In the genomic region with DNA sequence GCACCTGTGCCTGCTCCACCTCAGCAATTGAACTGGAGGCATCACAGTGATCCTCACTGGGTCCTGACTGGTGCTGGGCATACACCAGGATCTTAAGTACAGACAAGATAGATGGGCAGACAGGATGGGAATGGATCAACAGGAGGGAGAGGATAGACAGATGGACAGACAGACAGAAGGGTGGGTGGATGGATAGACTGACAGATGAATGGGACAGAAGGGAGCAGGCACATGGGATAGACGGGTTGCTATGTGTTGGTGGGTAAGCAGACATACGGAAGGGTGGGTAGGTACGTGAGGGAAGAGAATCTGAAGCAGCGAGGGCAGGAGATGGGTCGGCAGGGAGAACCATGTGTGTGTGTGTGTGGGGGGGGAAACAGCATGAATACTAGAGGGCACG, we compare ENCODE assay signal across 32 mouse cellular contexts. TPM values are rescaled to one million over a fixed set of nuclear protein-coding genes. Genes with fewer than 3 reads are reported as not detected.
DNase-seq lines count a peak whose midpoint lies in the region; ATAC-seq lines count a peak whose summit lies in the region.
"Had no signal": no experiment of that assay in that cellular context is flagged by ENCODE, and none has a peak within 500 bp of the region (broad histone marks: within the 10 kb centered on the region; RNA-seq: fewer than 3 reads in every experiment).

No protein-coding gene starts in this region.

- no peak overlapping the region for H3K4me2 ChIP-seq in forebrain, embryonic 13.5 days
- no peak overlapping the region for H3K4me2 ChIP-seq in forebrain, embryonic 16.5 days (ENCODE audit: low read length)
- H3K4me2 ChIP-seq: embryonic facial prominence, embryonic 13.5 days; hindbrain, embryonic 15.5 days; intestine, embryonic 15.5 days; limb, embryonic 12.5 days; lung, embryonic 15.5 days; midbrain, embryonic 13.5 days; stomach, embryonic 15.5 days had no signal

- no peak overlapping the region for H3K4me3 ChIP-seq in forebrain, embryonic 13.5 days
- no peak overlapping the region for H3K4me3 ChIP-seq in forebrain, embryonic 16.5 days (replicated peaks; ENCODE audit: low read length)
- H3K4me3 ChIP-seq: embryonic facial prominence, embryonic 13.5 days; forebrain, embryonic 10.5 days; hindbrain, embryonic 15.5 days; intestine, embryonic 15.5 days; left cerebral cortex, adult 2 months; limb, embryonic 12.5 days; lung, embryonic 15.5 days; midbrain, embryonic 13.5 days; stomach, embryonic 15.5 days had no signal

- peaks cover 12% of the 10 kb centered on the region for H3K4me1 ChIP-seq in forebrain, embryonic 13.5 days
- peaks cover 12% of the 10 kb centered on the region; the same call in 1 of the 2 replicates for H3K4me1 ChIP-seq in forebrain, embryonic 16.5 days (replicated peaks; ENCODE audit: control insufficient read depth, insufficient read depth, low read length)
- H3K4me1 ChIP-seq: embryonic facial prominence, embryonic 13.5 days; forebrain, embryonic 10.5 days; intestine, embryonic 15.5 days; limb, embryonic 12.5 days; lung, embryonic 15.5 days; stomach, embryonic 15.5 days had no signal

- H3K36me3 ChIP-seq in forebrain, embryonic 13.5 days (ENCODE audit: poor library complexity, severe bottlenecking), result peaks cover 39% of the 10 kb centered on the region
- H3K36me3 ChIP-seq in forebrain, embryonic 16.5 days (ENCODE audit: control insufficient read depth, insufficient read depth), result no peaks in the 10 kb centered on the region
- H3K36me3 ChIP-seq: hindbrain, embryonic 15.5 days had no signal

- WGBS in forebrain, embryonic 13.5 days, result 94% methylated on average over 6 of the region's 6 CpGs
- WGBS in forebrain, embryonic 16.5 days, result 84% methylated on average over 6 of the region's 6 CpGs

- ATAC-seq in forebrain, embryonic 13.5 days, result no peak
- ATAC-seq in forebrain, embryonic 16.5 days, result no peak
- ATAC-seq: intestine, embryonic 15.5 days; midbrain, embryonic 13.5 days had no signal

- H3K9ac ChIP-seq in forebrain, embryonic 13.5 days, result no peak overlapping the region
- H3K9ac ChIP-seq in forebrain, embryonic 16.5 days (replicated peaks; ENCODE audit: low read depth, low read length), result no peak overlapping the region
- H3K9ac ChIP-seq: embryonic facial prominence, embryonic 13.5 days; forebrain, postnatal 0 days; hindbrain, embryonic 15.5 days; intestine, embryonic 15.5 days; limb, embryonic 12.5 days; lung, embryonic 15.5 days; midbrain, embryonic 13.5 days; stomach, embryonic 15.5 days had no signal

- peak overlapping the region; percentile 3; the same call in 1 of the 2 replicates for H3K27ac ChIP-seq in forebrain, embryonic 13.5 days
- no peak overlapping the region for H3K27ac ChIP-seq in forebrain, embryonic 16.5 days (ENCODE audit: low read length)
- H3K27ac ChIP-seq: embryonic facial prominence, embryonic 13.5 days; forebrain, embryonic 10.5 days; hindbrain, embryonic 15.5 days; intestine, embryonic 15.5 days; kidney, postnatal 0 days; left cerebral cortex, adult 2 months; limb, embryonic 12.5 days; lung, embryonic 15.5 days; midbrain, embryonic 13.5 days; stomach, embryonic 15.5 days had no signal

- no peaks in the 10 kb centered on the region for H3K9me3 ChIP-seq in forebrain, embryonic 13.5 days (replicated peaks)
- no peaks in the 10 kb centered on the region for H3K9me3 ChIP-seq in forebrain, embryonic 16.5 days (ENCODE audit: control insufficient read depth, low read length)
- H3K9me3 ChIP-seq: embryonic facial prominence, embryonic 13.5 days; forebrain, embryonic 10.5 days; G1E; hindbrain, embryonic 15.5 days; intestine, embryonic 15.5 days; limb, embryonic 12.5 days; lung, embryonic 15.5 days; midbrain, embryonic 13.5 days; stomach, embryonic 15.5 days had no signal

- DNase-seq in layer of hippocampus, adult 18-20 months (ENCODE audit: low spot score in 2 of 2), result peak; percentile 22 to 65
- no peak for DNase-seq in layer of hippocampus, postnatal 25 days (ENCODE audit: extremely low spot score in 1 of 2, low spot score in 1 of 2)
- peak; percentile 33 for DNase-seq in brain, adult 2 months (ENCODE audit: low read depth, low spot score)
- peak; percentile 26 to 29 for DNase-seq in layer of hippocampus, postnatal 36 days
- DNase-seq in lung, postnatal 25 days (ENCODE audit: low spot score), result no peak
- DNase-seq: adrenal gland, adult 8-10 months; cerebellum, adult 9-10 months; cerebellum, postnatal 36 days; forebrain, postnatal 0 days; gastrocnemius, postnatal 10 days; heart, postnatal 14 days; kidney, adult 8-10 months; kidney, postnatal 4 days; lung, postnatal 36 days; right cerebral cortex, postnatal 25 days had no signal

- H3K27me3 ChIP-seq in forebrain, embryonic 13.5 days, result no peaks in the 10 kb centered on the region
- H3K27me3 ChIP-seq in forebrain, embryonic 16.5 days (replicated peaks; ENCODE audit: control insufficient read depth, insufficient read depth, low read length), result no peaks in the 10 kb centered on the region
- H3K27me3 ChIP-seq: embryonic facial prominence, embryonic 13.5 days; hindbrain, embryonic 15.5 days; intestine, embryonic 15.5 days; limb, embryonic 12.5 days; lung, embryonic 15.5 days; midbrain, embryonic 13.5 days; stomach, embryonic 15.5 days had no signal

RNA-seq across cellular contexts. Expression of a gene that starts 10.0 kb away (rescaled TPM):
- 22.8 and 22.9 TPM in 2 replicates for polyA plus RNA-seq in forebrain, embryonic 13.5 days (2015; fragmentation: Nextera tagmentation; extraction: Ambion mirVana)
- 22.9 and 24.6 TPM in 2 replicates for polyA plus RNA-seq in forebrain, embryonic 16.5 days (2015; fragmentation: Nextera tagmentation; extraction: Ambion mirVana)
- total RNA-seq in layer of hippocampus, adult 18-20 months (2021), result 10 to 100 TPM; 55.8 to 56.5 TPM
- total RNA-seq in layer of hippocampus, postnatal 25 days (2021), result 10 to 100 TPM; 61.5 to 70.3 TPM
- total RNA-seq in layer of hippocampus, postnatal 36 days (2021), result 10 to 100 TPM; 56.8 to 58.7 TPM

RNA-seq across cellular contexts. Expression of a gene that starts 17.1 kb away (rescaled TPM):
- not detected in 2 replicates for polyA plus RNA-seq in forebrain, embryonic 13.5 days (2015; fragmentation: Nextera tagmentation; extraction: Ambion mirVana)
- not detected in 2 replicates for polyA plus RNA-seq in forebrain, embryonic 16.5 days (2015; fragmentation: Nextera tagmentation; extraction: Ambion mirVana)
- under 1 TPM; 0.33 to 0.69 TPM for total RNA-seq in layer of hippocampus, adult 18-20 months (2021)
- under 1 TPM in 1 of 2 experiments, not detected in 1; 0.22 TPM for total RNA-seq in layer of hippocampus, postnatal 25 days (2021)
- not detected for total RNA-seq in layer of hippocampus, postnatal 36 days (2021)
- total RNA-seq: forebrain, postnatal 0 days; G1E; gastrocnemius, postnatal 10 days; granulocyte monocyte progenitor cell, adult 5-6 weeks; heart, postnatal 14 days; megakaryocyte-erythroid progenitor cell, adult 5-6 weeks; neutrophil, adult 5-6 weeks had no signal
- polyA plus RNA-seq: embryonic facial prominence, embryonic 13.5 days; forebrain, embryonic 10.5 days; forebrain, postnatal 0 days; G1E; heart, embryonic 14.5 days; hindbrain, embryonic 15.5 days; intestine, embryonic 15.5 days; kidney, postnatal 0 days; limb, embryonic 12.5 days; lung, embryonic 15.5 days had no signal

RNA-seq across cellular contexts. Expression of a gene that starts 17.5 kb away (rescaled TPM):
- polyA plus RNA-seq in forebrain, embryonic 13.5 days (2015; fragmentation: Nextera tagmentation; extraction: Ambion mirVana), result 2.1 and 2.5 TPM in 2 replicates
- polyA plus RNA-seq in forebrain, embryonic 16.5 days (2015; fragmentation: Nextera tagmentation; extraction: Ambion mirVana), result 1.9 and 2.0 TPM in 2 replicates
- total RNA-seq in layer of hippocampus, adult 18-20 months (2021), result 10 to 100 TPM in 1 of 2 experiments, 1 to 10 TPM in 1; 7.8 to 11.8 TPM
- total RNA-seq in layer of hippocampus, postnatal 25 days (2021), result 10 to 100 TPM in 1 of 2 experiments, 1 to 10 TPM in 1; 6.5 to 14.3 TPM
- total RNA-seq in layer of hippocampus, postnatal 36 days (2021), result 1 to 10 TPM; 7.6 to 8.7 TPM

RNA-seq across cellular contexts. Expression of a gene that starts 20.8 kb away (rescaled TPM):
- polyA plus RNA-seq in forebrain, embryonic 13.5 days (2015; fragmentation: Nextera tagmentation; extraction: Ambion mirVana), result 4.8 and 5.1 TPM in 2 replicates
- polyA plus RNA-seq in forebrain, embryonic 16.5 days (2015; fragmentation: Nextera tagmentation; extraction: Ambion mirVana), result 1.9 and 2.3 TPM in 2 replicates
- total RNA-seq in layer of hippocampus, adult 18-20 months (2021), result 1 to 10 TPM; 7.5 to 8.0 TPM
- total RNA-seq in layer of hippocampus, postnatal 25 days (2021), result 1 to 10 TPM; 7.1 to 9.1 TPM
- 1 to 10 TPM; 6.9 to 8.3 TPM for total RNA-seq in layer of hippocampus, postnatal 36 days (2021)
- total RNA-seq: neutrophil, adult 5-6 weeks had no signal

Comparison
In these comparisons a context has a peak if more than half of its experiments do, and no peak if none do; other contexts are left out.
1. DNase-seq: peak in layer of hippocampus, adult 18-20 months (2 of 2), brain, adult 2 months (single experiment) and layer of hippocampus, postnatal 36 days (2 of 2); none in layer of hippocampus, postnatal 25 days (0 of 2) and lung, postnatal 25 days (single experiment).